Mouse (Mus musculus) left cerebral cortex, postnatal 25 days (tissue): ENCODE data around the gene Shprh. TPM values are rescaled to one million over a fixed set of nuclear protein-coding genes. Genes with fewer than 3 reads are reported as not detected.
"Not testable (repeated sequence)": the region's sequence is repeated elsewhere in the genome, so short reads cannot be mapped to it uniquely, and the experiment has no call there.

Experiments used
- DNase-seq, 2 experiments: peaks; one replicate each; pipeline ENCODE4 v3.0.0; 2022; ENCODE audit warnings: low spot score in 2 of 2, mixed read lengths in 1 of 2
- intact Hi-C: fragments of 180-260 bp; cut with DNase I; formaldehyde crosslinking; loops from one replicate; pipeline ENCODE4 v1.15.1; 2025
- total RNA-seq, 2 experiments: library from RNA; stranded (reverse); gene quantifications; 2 replicates each; pipeline ENCODE4 v1.2.3; 2021

The Shprh gene
- total RNA-seq = 10 to 100 TPM; 45.5 to 48.4 TPM

- intact Hi-C loops = loop anchor here (2.0 kb wide), 1 partner anchor 132 kb away; the partner anchor contains the start of gene Fbxo30
- DNase-seq = peak; percentile 97 to 99
Measured at GRCm38 (mm10) chr10:11148884-11149741, at the start of gene Shprh. Gene Shprh (plus strand): TSS chr10:11149427.

- peak in 1 of 2 experiments; percentile 77 for DNase-seq
- intact Hi-C loops = no loop called here
Measured at GRCm38 (mm10) chr10:11121781-11122180, 27.4 kb upstream of the Shprh start.

GRCm38 (mm10) chr10:11145580-11145979, 3.6 kb upstream of the Shprh start:
- DNase-seq = no peak
- intact Hi-C loops = no loop called here

GRCm38 (mm10) chr10:11148446-11148845, 781 bp upstream of the Shprh start:
- DNase-seq = no peak
- intact Hi-C loops = loop anchor here (2.0 kb wide), 1 partner anchor 132 kb away; the partner anchor contains the start of gene Fbxo30

GRCm38 (mm10) chr10:11149742-11150125, 507 bp downstream of the Shprh start:
- DNase-seq = peak in 1 of 2 experiments; percentile 43
- intact Hi-C loops = loop anchor here (2.0 kb wide), 1 partner anchor 131 kb away; the partner anchor contains the start of gene Fbxo30

- intact Hi-C loops = no loop called here
- DNase-seq = no peak
Measured at GRCm38 (mm10) chr10:11151644-11152043, 2.4 kb downstream of the Shprh start.

GRCm38 (mm10) chr10:11157039-11157438, 7.8 kb downstream of the Shprh start:
- intact Hi-C loops = loop anchor here (5.0 kb wide), 2 partner anchors 35 to 750 kb away; no protein-coding TSS in a partner anchor
- DNase-seq = no peak

- no peak for DNase-seq
- intact Hi-C loops = no loop called here
Measured at GRCm38 (mm10) chr10:11164537-11164936, 15.3 kb downstream of the Shprh start.

- intact Hi-C loops = no loop called here
Measured at GRCm38 (mm10) chr10:11170252-11170651, 21.0 kb downstream of the Shprh start.

GRCm38 (mm10) chr10:11171615-11172014, 22.4 kb downstream of the Shprh start:
- intact Hi-C loops = no loop called here
- no peak for DNase-seq

More at GRCm38 (mm10) chr10:11170252-11170651, 21.0 kb downstream of the Shprh start:
- DNase-seq = peak in 1 of 2 experiments; percentile 43

- intact Hi-C loops = no loop called here
- DNase-seq = no peak
Measured at GRCm38 (mm10) chr10:11172519-11172918, 23.3 kb downstream of the Shprh start.

GRCm38 (mm10) chr10:11175801-11176482, 26.7 kb downstream of the Shprh start:
- DNase-seq = peak in 1 of 2 experiments; percentile 35
- intact Hi-C loops = loop anchor here (5.0 kb wide), 1 partner anchor 769 kb away; no protein-coding TSS in a partner anchor

GRCm38 (mm10) chr10:11180077-11180476, 30.9 kb downstream of the Shprh start:
- no peak for DNase-seq
- intact Hi-C loops = no loop called here

- intact Hi-C loops = no loop called here
- no peak for DNase-seq
Measured at GRCm38 (mm10) chr10:11197341-11197740, 48.1 kb downstream of the Shprh start.

GRCm38 (mm10) chr10:11198346-11198745, 49.1 kb downstream of the Shprh start:
- no peak for DNase-seq
- intact Hi-C loops = no loop called here

GRCm38 (mm10) chr10:11199980-11200379, 50.8 kb downstream of the Shprh start:
- intact Hi-C loops = no loop called here
- no peak for DNase-seq

- DNase-seq, intact Hi-C loops: not testable (repeated sequence)
Measured at GRCm38 (mm10) chr10:11205883-11206282, 56.7 kb downstream of the Shprh start.

- no peak for DNase-seq
- intact Hi-C loops = no loop called here
Measured at GRCm38 (mm10) chr10:11208670-11209069, 59.4 kb downstream of the Shprh start.

GRCm38 (mm10) chr10:11212003-11212402, 62.8 kb downstream of the Shprh start:
- intact Hi-C loops = loop anchor here (5.0 to 10.0 kb wide), 2 partner anchors 70 to 133 kb away; partner anchors contain the start of genes Epm2a and Fbxo30
- no peak for DNase-seq

GRCm38 (mm10) chr10:11226442-11226841, 77.2 kb downstream of the Shprh start:
- DNase-seq = peak in 1 of 2 experiments; percentile 56
- intact Hi-C loops = loop anchor here (5.0 kb wide), 1 partner anchor 46 kb away; no protein-coding TSS in a partner anchor
